Mouse (Mus musculus) MEL (cell line): ENCODE results near the gene Zp1. TPM values are rescaled to one million over a fixed set of nuclear protein-coding genes. Genes with fewer than 3 reads are reported as not detected.

Source experiments
- DNase-seq: peaks from one replicate; pipeline ENCODE4 v3.0.0; 2011; ENCODE audit warnings: low read depth, low spot score
- H3K27ac ChIP-seq: 2 replicates; pipeline ENCODE4 v1.5.1; 2012; ENCODE audit warnings: low read depth, mild to moderate bottlenecking, control low read depth, low read length, moderate library complexity; ENCODE audit not compliant: control insufficient read depth
- H3K27me3 ChIP-seq, 2 experiments: fragments of 150-350 bp in 1 of 2; sonication (generic) in 1 of 2; 2 replicates each; pipeline ENCODE4 v1.6.1; 2012; ENCODE audit warnings: low read length in 2 of 2, mild to moderate bottlenecking in 2 of 2, improper control_type of control experiment in 1 of 2, moderate library complexity in 1 of 2; ENCODE audit not compliant: insufficient read depth in 2 of 2, control insufficient read depth in 1 of 2
- H3K36me3 ChIP-seq, 2 experiments: 2 replicates each; pipeline ENCODE4 v1.6.1; 2012 to 2014; ENCODE audit warnings: low read length in 2 of 2, improper control_type of control experiment in 1 of 2, inconsistent platforms in 1 of 2, mild to moderate bottlenecking in 1 of 2; ENCODE audit not compliant: insufficient read depth in 2 of 2, control insufficient read depth in 1 of 2
- H3K4me1 ChIP-seq, 2 experiments: fragments of 150-350 bp in 1 of 2; sonication (generic) in 1 of 2; 2 replicates each; pipeline ENCODE4 v1.6.1; 2012; ENCODE audit warnings: low read length in 2 of 2, improper control_type of control experiment in 1 of 2, mild to moderate bottlenecking in 1 of 2; ENCODE audit not compliant: insufficient read depth in 2 of 2, control insufficient read depth in 1 of 2
- H3K4me3 ChIP-seq, 2 experiments: fragments of 150-350 bp in 1 of 2; sonication (generic) in 1 of 2; 2 replicates each; pipeline ENCODE4 v1.5.1; 2012; ENCODE audit warnings: low read depth in 2 of 2, low read length in 2 of 2, mild to moderate bottlenecking in 2 of 2, moderate library complexity in 2 of 2, control low read depth in 1 of 2, improper control_type of control experiment in 1 of 2; ENCODE audit not compliant: control insufficient read depth in 1 of 2, insufficient read depth in 1 of 2
- H3K79me2 ChIP-seq: 2 replicates; pipeline ENCODE4 v1.6.1; 2012; ENCODE audit warnings: mild to moderate bottlenecking, low read length, moderate library complexity; ENCODE audit not compliant: control insufficient read depth, poor library complexity, insufficient read depth
- H3K9ac ChIP-seq: 2 replicates; pipeline ENCODE4 v1.6.1; 2012; ENCODE audit warnings: low read depth, mild to moderate bottlenecking, control low read depth, low read length, moderate library complexity; ENCODE audit not compliant: control insufficient read depth, poor library complexity, severe bottlenecking
- H3K9me3 ChIP-seq: fragments of 150-350 bp; sonication (generic); replicated peaks from 2 replicates; pipeline ENCODE4 v1.6.1; 2012; ENCODE audit warnings: mild to moderate bottlenecking, low read length, improper control_type of control experiment, moderate library complexity; ENCODE audit not compliant: insufficient read depth
- CHD1 ChIP-seq: IDR thresholded peaks from 2 replicates; pipeline ENCODE4 v1.6.1; 2012; ENCODE audit warnings: low read depth, mild to moderate bottlenecking, inconsistent platforms, low read length, improper control_type of control experiment
- CTCF ChIP-seq, 3 experiments: IDR thresholded peaks in 2 of 3; conservative IDR thresholded peaks in 1 of 3; 2 replicates each; pipeline ENCODE4 v1.5.1; 2011 to 2012; ENCODE audit warnings: low read length in 3 of 3, low read depth in 2 of 3, mild to moderate bottlenecking in 2 of 3, improper control_type of control experiment in 1 of 3, inconsistent platforms in 1 of 3, mixed read lengths in 1 of 3, moderate library complexity in 1 of 3; ENCODE audit not compliant: control insufficient read depth in 1 of 3, insufficient read depth in 1 of 3, poor library complexity in 1 of 3, severe bottlenecking in 1 of 3
- ELF1 ChIP-seq: IDR thresholded peaks from 2 replicates; pipeline ENCODE4 v1.6.1; 2014; ENCODE audit warnings: low read depth, mild to moderate bottlenecking, inconsistent platforms, low read length, improper control_type of control experiment, moderate library complexity
- EP300 ChIP-seq, 2 experiments: IDR thresholded peaks; 2 replicates each; pipeline ENCODE4 v1.6.1; 2011; ENCODE audit warnings: improper control_type of control experiment in 2 of 2, low read length in 2 of 2, low read depth in 1 of 2, mild to moderate bottlenecking in 1 of 2
- ETS1 ChIP-seq: IDR thresholded peaks from 2 replicates; pipeline ENCODE4 v1.6.1; 2012; ENCODE audit warnings: low read depth, mild to moderate bottlenecking, inconsistent platforms, low read length, improper control_type of control experiment, moderate library complexity
- GATA1 ChIP-seq: IDR thresholded peaks from 2 replicates; pipeline ENCODE4 v1.6.1; 2011; ENCODE audit warnings: low read depth, low read length, improper control_type of control experiment
- KAT2A ChIP-seq: conservative IDR thresholded peaks from 2 replicates; pipeline ENCODE4 v1.6.1; 2012; ENCODE audit warnings: low read depth, low read length, improper control_type of control experiment, inconsistent platforms
- MAX ChIP-seq: IDR thresholded peaks from 2 replicates; pipeline ENCODE4 v1.6.1; 2011; ENCODE audit warnings: low read length, improper control_type of control experiment
- MXI1 ChIP-seq: IDR thresholded peaks from 2 replicates; pipeline ENCODE4 v1.6.1; 2011; ENCODE audit warnings: mild to moderate bottlenecking, low read depth, low read length, improper control_type of control experiment
- MYC ChIP-seq: IDR thresholded peaks from 2 replicates; pipeline ENCODE4 v1.6.1; 2011; ENCODE audit warnings: low read depth, mild to moderate bottlenecking, low read length, improper control_type of control experiment, moderate library complexity
- POLR2AphosphoS5 ChIP-seq: IDR thresholded peaks from 2 replicates; pipeline ENCODE4 v1.6.1; 2012; ENCODE audit warnings: low read depth, borderline replicate concordance, mild to moderate bottlenecking, inconsistent platforms, low read length, moderate library complexity, mixed read lengths
- RCOR1 ChIP-seq: IDR thresholded peaks from 2 replicates; pipeline ENCODE4 v1.6.1; 2012; ENCODE audit warnings: low read depth, mild to moderate bottlenecking, inconsistent platforms, low read length, improper control_type of control experiment
- SIN3A ChIP-seq: IDR thresholded peaks from 2 replicates; pipeline ENCODE4 v1.6.1; 2012; ENCODE audit warnings: low read length, improper control_type of control experiment, inconsistent platforms
- SMC3 ChIP-seq: IDR thresholded peaks from 2 replicates; pipeline ENCODE4 v1.6.1; 2011; ENCODE audit warnings: low read depth, low read length, improper control_type of control experiment
- USF1 ChIP-seq: IDR thresholded peaks from 2 replicates; pipeline ENCODE4 v1.6.1; 2014; ENCODE audit warnings: low read depth, mild to moderate bottlenecking, inconsistent platforms, low read length, improper control_type of control experiment, moderate library complexity
- ZC3H11A ChIP-seq: IDR thresholded peaks from 2 replicates; pipeline ENCODE4 v1.6.1; 2012; ENCODE audit warnings: low read depth, mild to moderate bottlenecking, inconsistent platforms, low read length, improper control_type of control experiment
- ZKSCAN1 ChIP-seq: IDR thresholded peaks from 2 replicates; pipeline ENCODE4 v1.6.1; 2012; ENCODE audit warnings: low read depth, mild to moderate bottlenecking, inconsistent platforms, low read length, improper control_type of control experiment, moderate library complexity
- polyA plus RNA-seq, 2 experiments: library from polyadenylated mRNA; stranded (reverse) in 1 of 2; unstranded in 1 of 2; fragments of >175 nt in 1 of 2; fragments of >200 nt in 1 of 2; gene quantifications; 2 replicates each; pipeline versions ENCODE4 v1.2.1 to v1.2.4; 2012; ENCODE audit warnings: low replicate concordance in 2 of 2, low read depth in 1 of 2; ENCODE audit not compliant: insufficient read length in 2 of 2, insufficient read depth in 1 of 2, missing spikeins in 1 of 2
- total RNA-seq: library from RNA; depleted of rRNA; stranded (reverse); fragments of 300-350 nt; gene quantifications from 2 replicates; pipeline ENCODE4 v1.2.3, GENCODE M21; 2012

Gene Zp1
- total and polyA plus RNA-seq, 3 experiments, result not detected

GRCm38 (mm10) chr19:10948416-10948815 lies 28.0 kb upstream of the Zp1 start:
- peaks cover 1 to 18% of the 10 kb centered on the region in 2 experiments; a peak in 2 of 4 replicates for H3K36me3 ChIP-seq
- peak overlapping the region; percentile 83 for H3K9ac ChIP-seq
- no peak for TF ChIP-seq USF1
- TF ChIP-seq RCOR1, result no peak
- no peak for TF ChIP-seq KAT2A
- TF ChIP-seq SIN3A, result no peak
- TF ChIP-seq CHD1, result no peak
- TF ChIP-seq MAX, result no peak
- no peak for TF ChIP-seq GATA1
- TF ChIP-seq MYC, result no peak
- TF ChIP-seq CTCF (IDR thresholded peaks at IDR 0.05 in 2 of 3, conservative IDR thresholded peaks at IDR 0.05 in 1 of 3; ENCODE audit: control insufficient read depth in 1 of 3, insufficient read depth in 1 of 3, low read depth in 2 of 3, low read length in 3 of 3, poor library complexity in 1 of 3, severe bottlenecking in 1 of 3), result no peak
- TF ChIP-seq ELF1, result no peak
- TF ChIP-seq ETS1, result no peak
- DNase-seq, result peak; percentile 38
- H3K27me3 ChIP-seq, result no peaks in the 10 kb centered on the region
- no peaks in the 10 kb centered on the region for H3K9me3 ChIP-seq
- H3K4me1 ChIP-seq, result peaks cover 0 to 13% of the 10 kb centered on the region in 2 experiments; a peak in 2 of 4 replicates
- H3K27ac ChIP-seq, result no peak overlapping the region
- H3K79me2 ChIP-seq, result peaks cover 34% of the 10 kb centered on the region
- H3K4me3 ChIP-seq, result peak overlapping the region; percentile 84 to 95

- H3K9me3 ChIP-seq, result no peaks in the 10 kb centered on the region
- H3K4me3 ChIP-seq, result peak overlapping the region; percentile 84 to 95
- TF ChIP-seq SIN3A (0 out of 2 replicates have a peak, but pooled peaks have one; percentile 19), POLR2AphosphoS5 (no peak), MYC (no peak), MXI1 (peak; percentile 24; the same call in 1 of the 2 replicates), CHD1 (0 out of 2 replicates have a peak, but pooled peaks have one; percentile 51)
- H3K4me1 ChIP-seq, result peaks cover 0 to 13% of the 10 kb centered on the region in 2 experiments; a peak in 2 of 4 replicates
- H3K79me2 ChIP-seq, result peaks cover 34% of the 10 kb centered on the region
- DNase-seq, result peak; percentile 39
- peak overlapping the region; percentile 83 for H3K9ac ChIP-seq
- H3K27me3 ChIP-seq, result no peaks in the 10 kb centered on the region
- H3K36me3 ChIP-seq, result peaks cover 3 to 18% of the 10 kb centered on the region in 2 experiments; a peak in 3 of 4 replicates
- no peak overlapping the region for H3K27ac ChIP-seq
Measured at GRCm38 (mm10) chr19:10947219-10947618, 26.8 kb upstream of the Zp1 start.

GRCm38 (mm10) chr19:10946506-10946905 lies 26.1 kb upstream of the Zp1 start:
- peaks cover 3 to 18% of the 10 kb centered on the region in 2 experiments; a peak in 3 of 4 replicates for H3K36me3 ChIP-seq
- H3K4me1 ChIP-seq, result peaks cover 0 to 13% of the 10 kb centered on the region in 2 experiments; a peak in 2 of 4 replicates
- no peak for TF ChIP-seq CHD1
- no peak for TF ChIP-seq ZKSCAN1
- no peak for TF ChIP-seq ZC3H11A
- no peak for TF ChIP-seq SMC3
- TF ChIP-seq EP300 (IDR thresholded peaks at IDR 0.05; ENCODE audit: low read depth in 1 of 2, low read length in 2 of 2), result no peak
- TF ChIP-seq POLR2AphosphoS5, result no peak
- no peak for TF ChIP-seq MYC
- no peak for TF ChIP-seq ETS1
- H3K27me3 ChIP-seq, result no peaks in the 10 kb centered on the region
- peaks cover 34% of the 10 kb centered on the region for H3K79me2 ChIP-seq
- peak overlapping the region; percentile 84 to 95; a peak in 3 of 4 replicates for H3K4me3 ChIP-seq
- H3K9ac ChIP-seq, result peak overlapping the region; percentile 83
- DNase-seq, result no peak
- H3K9me3 ChIP-seq, result no peaks in the 10 kb centered on the region
- no peak overlapping the region for H3K27ac ChIP-seq
